Mouse (Mus musculus) myocyte (in vitro differentiated cells): Measurements from ENCODE around the gene Acsbg2.
"Not testable (repeated sequence)": the region's sequence is repeated elsewhere in the genome, so short reads cannot be mapped to it uniquely, and the experiment has no call there.

ENCODE experiments used
- POLR2A ChIP-seq: IDR thresholded peaks from one replicate; pipeline ENCODE4 v1.6.1; 2011; ENCODE audit warnings: low read depth, mild to moderate bottlenecking, control low read depth, moderate library complexity; ENCODE audit not compliant: insufficient read length
- TCF12 ChIP-seq: IDR thresholded peaks from one replicate; pipeline ENCODE4 v1.6.1; 2011; ENCODE audit warnings: mild to moderate bottlenecking, control low read depth; ENCODE audit not compliant: poor library complexity, insufficient read depth, severe bottlenecking

DNA sequence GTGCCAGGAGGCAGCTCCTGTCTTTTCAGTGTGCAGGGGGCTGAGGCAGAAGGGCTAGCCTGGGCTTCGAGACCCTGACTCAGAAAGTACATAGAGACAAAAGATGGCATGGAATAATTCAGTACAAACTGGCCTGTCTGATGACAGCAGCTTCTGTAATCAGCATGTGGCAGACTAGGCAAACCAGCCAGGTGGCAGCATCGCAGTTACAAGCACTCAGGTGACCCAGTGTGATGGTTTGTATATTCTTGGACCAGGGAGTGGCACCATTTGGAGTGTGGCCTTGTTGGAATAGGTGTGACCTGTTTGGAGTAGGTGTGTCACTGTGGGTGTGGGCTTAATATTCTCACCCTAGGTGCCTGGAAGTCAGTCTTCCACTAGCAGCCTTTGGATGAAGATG is 35.5 kb upstream of the Acsbg2 start:
- not testable (repeated sequence) for TF ChIP-seq POLR2A, TCF12
